Mouse (Mus musculus) ES-CJ7 (cell line): Measurements from ENCODE around the gene Reps1.
A peak's percentile ranks its signal among the peaks of the same experiment; 100 is the strongest.

Experiments
- DNase-seq: peaks from one replicate; pipeline ENCODE4 v3.0.0; 2011; ENCODE audit warnings: low read depth, low spot score

Gene Reps1

DNA sequence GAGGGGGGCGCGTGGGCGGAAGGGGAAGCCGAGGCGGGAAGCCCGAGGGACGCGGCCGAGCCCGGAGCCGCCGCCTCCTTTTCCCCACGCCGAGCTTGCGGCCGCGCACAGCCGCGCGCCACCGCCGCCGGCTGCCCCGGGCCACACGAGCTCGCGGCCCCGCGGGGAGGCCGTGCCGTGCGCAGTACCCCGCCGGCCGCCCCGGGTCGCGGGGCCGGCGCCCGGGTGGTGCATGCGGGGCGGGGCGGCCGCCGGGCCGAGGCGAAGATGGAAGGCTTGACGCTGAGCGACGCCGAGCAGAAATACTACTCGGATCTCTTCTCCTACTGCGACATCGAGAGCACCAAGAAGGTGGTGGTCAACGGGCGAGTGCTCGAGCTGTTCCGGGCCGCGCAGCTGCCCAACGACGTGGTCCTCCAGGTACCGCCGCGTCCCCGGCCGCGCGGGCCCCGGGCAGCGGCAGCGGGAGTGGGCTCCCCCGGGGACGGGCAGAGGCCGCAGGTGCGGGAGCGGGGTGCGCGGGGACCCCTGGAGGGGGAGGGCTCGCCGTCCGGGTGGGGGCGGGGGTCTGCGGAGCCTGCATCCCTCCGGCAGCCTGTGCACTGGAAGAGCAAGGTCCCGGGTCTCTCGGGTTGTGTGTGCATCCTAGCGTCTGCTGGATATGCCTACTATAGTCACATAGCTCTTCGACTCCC, at the start of gene Reps1:
TSS of gene Reps1 (plus strand) at position 166 of the 695 bp plus-strand sequence.
- DNase-seq: peak; percentile 26

DNA sequence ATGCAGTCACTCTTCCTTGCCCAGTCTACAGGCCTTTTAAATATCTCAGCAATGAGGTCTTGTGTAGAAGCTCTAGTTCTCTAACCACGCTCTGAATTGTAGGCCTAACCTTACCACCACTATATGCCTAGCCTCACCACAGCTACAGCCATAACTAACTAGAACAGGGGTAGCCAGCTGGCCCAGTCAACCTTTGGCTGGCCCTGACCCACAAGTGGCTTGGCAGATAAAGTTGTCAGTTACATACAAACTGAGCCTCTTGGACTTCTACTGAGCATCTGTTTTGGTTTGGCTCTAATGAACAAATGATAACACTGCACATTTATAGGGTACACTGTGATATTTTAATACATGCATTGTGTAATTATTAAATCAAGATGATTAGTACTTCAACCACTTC, 48.9 kb upstream of the Reps1 start:
- DNase-seq: no peak

DNA sequence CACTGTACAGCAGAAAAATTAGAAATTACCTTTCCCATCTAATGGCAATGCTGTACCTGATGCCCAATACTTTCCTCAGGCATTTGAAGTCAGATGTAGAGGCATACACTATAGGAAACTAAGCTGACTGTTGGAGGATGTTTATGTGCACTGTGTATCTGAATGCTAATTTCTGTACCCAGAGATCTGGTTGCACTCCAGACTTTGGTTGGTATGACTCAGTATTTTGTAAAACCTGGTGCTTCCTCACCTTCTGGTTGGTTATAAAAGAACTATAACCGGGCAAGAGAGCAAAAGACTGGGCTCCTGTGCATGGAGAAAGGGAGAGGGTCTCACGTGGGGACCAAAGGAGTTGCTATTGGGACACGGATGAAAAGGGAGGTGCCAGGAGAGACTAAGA, 48.4 kb upstream of the Reps1 start:
- DNase-seq: no peak

GRCm38 (mm10) chr10:18008118-18008517, 47.5 kb upstream of the Reps1 start:
- no peak for DNase-seq

GRCm38 (mm10) chr10:18009744-18010143, 45.9 kb upstream of the Reps1 start:
- no peak for DNase-seq

GRCm38 (mm10) chr10:18011761-18012160, 43.9 kb upstream of the Reps1 start:
- DNase-seq: no peak

DNA sequence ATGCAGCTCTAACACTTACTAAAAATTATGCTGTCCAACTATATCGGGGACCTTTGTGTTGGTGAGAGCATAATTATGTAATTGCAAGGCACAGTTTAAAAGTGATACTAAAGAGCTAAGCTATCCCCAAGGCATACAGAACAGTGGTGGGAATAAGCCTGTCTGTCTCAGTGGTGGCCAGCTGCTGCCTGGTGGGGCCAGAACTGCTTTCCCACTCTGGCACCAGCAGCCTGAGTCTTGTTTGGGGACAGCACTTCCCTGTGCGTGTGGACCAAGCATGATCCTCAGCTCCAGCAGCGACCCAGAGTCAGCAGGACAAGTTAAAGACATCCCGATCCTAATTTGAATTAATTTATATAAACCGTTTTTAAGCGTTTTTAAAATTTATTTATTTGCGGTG, 35.2 kb upstream of the Reps1 start:
- DNase-seq: no peak

DNA sequence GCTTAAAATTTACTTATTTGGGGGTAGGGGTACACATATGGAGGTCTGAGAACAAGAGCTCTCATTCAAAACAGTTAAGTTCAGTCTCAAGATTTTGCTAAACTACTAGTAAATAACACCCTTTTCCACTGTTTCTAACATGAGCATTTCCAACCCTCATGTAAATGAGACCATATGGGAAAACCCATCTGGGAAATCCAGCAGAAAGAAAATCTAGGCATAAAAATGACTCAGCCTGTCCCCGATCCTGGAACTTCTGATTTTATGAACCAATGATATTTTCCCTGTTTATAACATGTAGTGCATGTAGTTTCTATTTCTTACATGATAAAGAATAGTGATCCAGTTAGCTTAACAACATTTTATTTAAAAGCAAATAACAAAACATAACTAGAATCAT, 34.8 kb upstream of the Reps1 start:
- no peak for DNase-seq

DNA sequence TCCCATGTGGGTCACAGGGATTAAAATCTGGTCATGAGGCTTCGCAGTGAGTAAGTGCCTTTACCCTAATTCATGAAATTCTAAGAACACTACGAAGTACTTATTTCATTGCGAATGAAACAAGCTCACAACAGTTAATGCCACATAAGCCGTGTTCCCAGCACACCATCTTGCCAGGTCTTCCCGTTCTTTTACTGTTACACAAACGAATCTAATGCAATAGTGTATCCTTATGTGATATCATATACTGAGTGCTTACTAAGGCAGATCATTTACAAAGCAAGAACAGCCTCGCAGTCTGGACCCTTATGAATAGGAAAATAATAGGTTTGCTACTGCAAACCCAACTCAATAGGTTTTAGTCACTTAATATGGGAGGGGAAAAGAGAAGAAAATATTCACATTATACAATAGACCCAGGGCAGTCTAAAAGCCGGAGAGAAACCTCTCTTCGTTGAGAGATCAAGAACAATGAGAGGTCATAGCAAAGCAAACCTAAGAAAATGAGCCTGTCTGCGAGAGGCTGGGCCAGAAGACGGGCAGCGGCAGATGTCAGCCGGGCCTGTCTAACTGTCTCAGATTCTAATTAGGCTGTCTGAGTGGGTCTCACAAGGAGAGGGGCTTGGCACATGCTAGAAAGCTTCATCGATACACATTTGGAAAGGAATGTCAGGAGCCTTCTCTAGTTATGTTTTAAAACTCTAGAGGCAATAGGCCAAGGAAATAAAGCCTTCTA, 33.9 kb upstream of the Reps1 start:
- no peak for DNase-seq

- DNase-seq: peak; percentile 67
Observed at GRCm38 (mm10) chr10:18022312-18022711, 33.3 kb upstream of the Reps1 start.

- DNase-seq: peak; percentile 87
Observed at GRCm38 (mm10) chr10:18022741-18023347, 32.8 kb upstream of the Reps1 start, which contains the start of gene Abracl. Abracl (minus strand) TSS chr10:18023288.

GRCm38 (mm10) chr10:18034408-18034807, 21.3 kb upstream of the Reps1 start:
- no peak for DNase-seq

DNA sequence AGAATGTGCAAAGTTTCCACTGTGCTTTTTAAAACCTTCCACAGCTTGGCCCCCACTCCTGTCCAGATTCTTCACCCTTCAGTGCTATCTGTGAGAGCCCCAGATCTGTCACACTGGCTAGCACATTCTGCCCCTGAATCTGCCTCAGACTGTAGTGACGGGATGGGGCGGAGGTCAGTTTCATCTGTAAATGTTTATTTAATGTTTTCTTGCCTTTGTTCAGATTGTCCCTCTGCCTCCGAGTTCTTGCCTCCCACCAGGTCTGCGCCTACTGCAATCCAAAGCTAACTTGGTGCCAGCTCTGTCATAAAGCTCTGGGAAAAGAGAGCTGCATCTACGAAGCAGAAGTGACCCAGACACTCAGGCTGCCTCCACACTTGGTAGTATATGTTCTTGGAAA, 18.8 kb upstream of the Reps1 start:
- DNase-seq: no peak

- no peak for DNase-seq
Observed at GRCm38 (mm10) chr10:18046380-18046779, 9.3 kb upstream of the Reps1 start.

DNA sequence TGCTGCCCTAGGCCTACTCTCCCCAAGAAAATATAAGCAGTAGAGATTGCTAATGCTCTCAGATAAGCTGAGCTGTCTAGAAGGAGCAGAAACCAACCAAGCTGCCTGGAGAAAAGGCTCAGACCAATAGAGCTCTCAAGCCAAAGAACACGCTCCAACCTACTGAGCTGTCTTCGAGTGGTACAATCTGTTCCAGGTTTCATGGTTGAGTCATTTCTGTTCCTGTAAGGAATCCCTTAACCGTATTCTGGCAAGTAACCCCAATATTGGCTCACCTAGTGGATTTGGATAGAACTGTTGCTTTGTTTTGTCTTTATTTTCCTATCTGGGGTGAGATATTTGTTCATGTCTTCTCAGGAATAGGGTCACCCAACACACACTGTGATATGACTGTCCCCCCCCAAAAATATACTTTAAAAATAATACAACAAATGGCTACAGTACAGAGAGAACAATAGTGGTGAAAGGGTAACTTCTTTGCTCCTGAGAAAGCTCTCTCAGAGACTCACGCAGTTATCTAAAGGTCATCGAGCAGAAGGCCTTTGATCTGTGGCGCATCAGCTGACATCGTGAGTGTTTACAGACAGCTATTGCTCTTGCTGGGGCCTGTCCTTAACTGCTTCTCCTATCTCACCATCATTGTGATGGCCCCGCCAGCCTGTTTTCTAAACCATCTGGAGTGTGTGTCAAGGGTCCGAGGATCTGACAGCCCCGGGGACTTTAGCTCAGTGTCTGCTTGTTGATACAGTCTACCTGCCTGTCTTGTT, 8.1 kb upstream of the Reps1 start:
- no peak for DNase-seq

GRCm38 (mm10) chr10:18055009-18055695, 509 bp upstream of the Reps1 start:
- DNase-seq: peak; percentile 75

- no peak for DNase-seq
Observed at GRCm38 (mm10) chr10:18056391-18056745, 707 bp downstream of the Reps1 start.

- DNase-seq: no peak
Observed at GRCm38 (mm10) chr10:18058681-18059338, 3.1 kb downstream of the Reps1 start.

GRCm38 (mm10) chr10:18059807-18060206, 4.1 kb downstream of the Reps1 start:
- DNase-seq: no peak

GRCm38 (mm10) chr10:18060778-18061177, 5.1 kb downstream of the Reps1 start:
- no peak for DNase-seq

- DNase-seq: peak; percentile 9
Observed at GRCm38 (mm10) chr10:18061533-18061932, 5.9 kb downstream of the Reps1 start.
